Comparison of ENCODE assay signal across 10 mouse cellular contexts in the genomic region with DNA sequence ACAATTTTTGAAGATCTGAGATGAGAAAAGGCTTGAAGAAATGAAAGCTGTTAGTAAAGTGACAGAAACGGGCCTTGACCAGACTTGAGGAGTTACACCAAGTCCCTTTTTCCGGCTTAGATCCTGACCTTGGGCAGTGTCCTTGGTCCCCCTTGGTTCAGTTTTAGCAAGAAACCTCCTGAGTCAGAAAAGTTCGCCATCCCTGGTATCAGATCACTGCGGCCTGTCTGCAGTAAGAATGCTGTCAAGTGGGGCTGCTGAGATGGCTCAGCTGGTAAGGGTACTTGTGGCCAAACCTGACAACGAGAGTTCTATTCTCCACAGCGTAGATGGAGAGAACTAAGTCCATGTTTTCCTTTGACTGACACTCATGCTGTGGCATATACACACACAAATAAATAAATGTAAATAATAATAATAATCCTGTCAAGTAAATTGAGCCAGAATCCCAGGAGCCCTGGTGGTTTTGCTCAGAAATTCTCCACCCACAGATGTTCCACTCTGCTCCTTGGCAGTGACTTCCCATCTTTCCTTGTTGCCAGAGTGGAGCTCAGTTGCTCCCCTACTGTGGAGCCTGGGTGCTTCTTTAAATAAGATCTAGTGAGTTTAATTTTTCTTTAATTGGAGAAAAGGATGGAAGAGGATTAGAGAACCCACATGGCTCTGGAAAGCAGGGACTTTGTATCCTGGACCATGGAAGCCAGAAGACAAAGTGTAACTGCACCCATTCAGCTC. TPM values are rescaled to one million over a fixed set of nuclear protein-coding genes. Genes with fewer than 3 reads are reported as not detected.
DNase-seq lines count a peak whose midpoint lies in the region; ATAC-seq and TF ChIP-seq lines count a peak whose summit lies in the region.
"Had no signal": no experiment of that assay in that cellular context is flagged by ENCODE, and none has a peak within 500 bp of the region (broad histone marks: within the 10 kb centered on the region; RNA-seq: fewer than 3 reads in every experiment).

No protein-coding gene starts in this region.

- no peak for TF ChIP-seq CTCF in ES-Bruce4 (IDR thresholded peaks at IDR 0.05; ENCODE audit: low read depth, low read length)
- TF ChIP-seq CTCF in forebrain, postnatal 0 days (IDR thresholded peaks at IDR 0.05; ENCODE audit: low read depth): no peak

- H3K4me3 ChIP-seq in ES-Bruce4 (ENCODE audit: low read depth, low read length) (no peak overlapping the region), macrophage (ENCODE audit: inconsistent target) (peak overlapping the region; percentile 39; the same call in 1 of the 2 replicates)
- no peak overlapping the region for H3K4me3 ChIP-seq in forebrain, postnatal 0 days (ENCODE audit: low read depth, low read length)

- DNase-seq in frontal cortex, postnatal 14 days (ENCODE audit: low spot score in 2 of 2): no peak
- no peak for DNase-seq in forebrain, postnatal 0 days
- DNase-seq in natural killer cell, adult 2 months (ENCODE audit: low spot score in 2 of 2): no peak
- no peak for DNase-seq in B cell, adult 2 months

- H3K27me3 ChIP-seq in ES-Bruce4 (ENCODE audit: control insufficient read depth, insufficient read depth, low read length, poor library complexity, severe bottlenecking): no peaks in the 10 kb centered on the region
- H3K27me3 ChIP-seq in forebrain, postnatal 0 days (ENCODE audit: insufficient read depth, low read length): no peaks in the 10 kb centered on the region

- peak; percentile 8; the same call in 1 of the 2 replicates for ATAC-seq in frontal cortex, adult (ENCODE audit: low TSS enrichment)
- no peak for ATAC-seq in forebrain, postnatal 0 days
- no peak for ATAC-seq in inflammation-experienced regulatory T-cells, adult 6 months

- peak overlapping the region; percentile 79; the same call in 1 of the 2 replicates for H3K4me2 ChIP-seq in forebrain, postnatal 0 days (ENCODE audit: low read depth)

- no peaks in the 10 kb centered on the region for H3K9me3 ChIP-seq in ES-Bruce4 (replicated peaks; ENCODE audit: control insufficient read depth, insufficient read depth, low read length, poor library complexity, severe bottlenecking)
- no peaks in the 10 kb centered on the region for H3K9me3 ChIP-seq in forebrain, postnatal 0 days (ENCODE audit: low read length)

- 67% methylated on average over 6 of the region's 6 CpGs for WGBS in forebrain, postnatal 0 days
- 85% methylated on average over 6 of the region's 6 CpGs for WGBS in macrophage (ENCODE audit: missing documents)

- H3K27ac ChIP-seq in ES-Bruce4 (ENCODE audit: insufficient read depth, low read length) (peak overlapping the region; percentile 80), macrophage (no peak overlapping the region)
- H3K27ac ChIP-seq in forebrain, postnatal 0 days (ENCODE audit: low read depth, low read length): peak overlapping the region; percentile 96

- no peak for TF ChIP-seq EP300 in ES-Bruce4 (IDR thresholded peaks at IDR 0.05; ENCODE audit: insufficient read depth, low read depth, low read length)

- TF ChIP-seq POLR2A in ES-Bruce4 (IDR thresholded peaks at IDR 0.05; ENCODE audit: insufficient read depth, low read length): no peak

- H3K79me2 ChIP-seq in macrophage (ENCODE audit: inconsistent target): peaks cover 30% of the 10 kb centered on the region

- H3K36me3 ChIP-seq in ES-Bruce4 (ENCODE audit: control insufficient read depth, insufficient read depth, low read length, poor library complexity, severe bottlenecking) (no peaks in the 10 kb centered on the region), macrophage (ENCODE audit: inconsistent target) (no peaks in the 10 kb centered on the region)
- H3K36me3 ChIP-seq in forebrain, postnatal 0 days (ENCODE audit: insufficient read depth): no peaks in the 10 kb centered on the region

- peak overlapping the region; percentile 80 for H3K9ac ChIP-seq in ES-Bruce4 (ENCODE audit: low read depth, poor library complexity, severe bottlenecking)
- no peak overlapping the region for H3K9ac ChIP-seq in forebrain, postnatal 0 days

- peaks cover 14% of the 10 kb centered on the region for H3K4me1 ChIP-seq in ES-Bruce4 (ENCODE audit: control insufficient read depth, insufficient read depth, low read length)
- H3K4me1 ChIP-seq in forebrain, postnatal 0 days (ENCODE audit: insufficient read depth): peaks cover 13% of the 10 kb centered on the region

RNA-seq across cellular contexts. Expression of gene Itpk1, which starts 1.3 kb away (rescaled TPM):
- polyA plus RNA-seq in ES-Bruce4 (2011; ENCODE audit: insufficient read depth, insufficient read length, low read depth, missing spikeins) (40.4 and 44.0 TPM in 2 replicates), macrophage (2018) (10.4 to 13.5 TPM (median 12.1 TPM) in 3 replicates)
- total RNA-seq in forebrain, postnatal 0 days (2014; rRNA removed): 47.5 and 66.5 TPM in 2 replicates
- 47.6 and 50.8 TPM in 2 replicates for polyA plus RNA-seq in forebrain, postnatal 0 days (2015; fragmentation: Nextera tagmentation; extraction: Ambion mirVana)
- 10 to 100 TPM in 19 of 26 experiments, 1 to 10 TPM in 7; 2.3 to 25.1 (median 14.1) TPM for total RNA-seq in macrophage (2018; cell fraction: chromatin; rRNA removed)
- total RNA-seq in macrophage (2018; cell fraction: cytosol; rRNA removed): 10 to 100 TPM in 23 of 26 experiments, 1 to 10 TPM in 3; 7.0 to 25.8 (median 15.6) TPM
- total RNA-seq in macrophage (2018; cell fraction: nucleus; rRNA removed): 10 to 100 TPM in 20 of 26 experiments, 1 to 10 TPM in 6; 4.3 to 23.7 (median 13.7) TPM
- polyA plus RNA-seq in inflammation-experienced regulatory T-cells, adult 6 months (2017; shearing (Covaris generic)): 10 to 100 TPM; 13.4 to 31.0 (median 14.1) TPM

RNA-seq across cellular contexts. Expression of gene Moap1, which starts 37.4 kb away (rescaled TPM):
- 6.7 and 7.5 TPM in 2 replicates for polyA plus RNA-seq in ES-Bruce4 (2011; ENCODE audit: insufficient read depth, insufficient read length, low read depth, missing spikeins)
- total RNA-seq in forebrain, postnatal 0 days (2014; rRNA removed): 35.0 and 47.2 TPM in 2 replicates
- polyA plus RNA-seq in forebrain, postnatal 0 days (2015; fragmentation: Nextera tagmentation; extraction: Ambion mirVana): 53.4 and 61.4 TPM in 2 replicates
- 10 to 100 TPM in 3 of 26 experiments, 1 to 10 TPM in 23; 2.2 to 13.7 (median 6.4) TPM for total RNA-seq in macrophage (2018; cell fraction: chromatin; rRNA removed)
- 10 to 100 TPM in 1 of 26 experiments, 1 to 10 TPM in 25; 4.4 to 10.2 (median 7.2) TPM for total RNA-seq in macrophage (2018; cell fraction: cytosol; rRNA removed)
- total RNA-seq in macrophage (2018; cell fraction: nucleus; rRNA removed): 10 to 100 TPM in 7 of 26 experiments, 1 to 10 TPM in 19; 2.1 to 12.4 (median 8.1) TPM
- 4.7 to 7.2 TPM (median 6.1 TPM) in 3 replicates for polyA plus RNA-seq in macrophage (2018)
- polyA plus RNA-seq in inflammation-experienced regulatory T-cells, adult 6 months (2017; shearing (Covaris generic)): 1 to 10 TPM; 4.7 to 6.9 (median 6.2) TPM

RNA-seq across cellular contexts. Expression of gene Tmem251, which starts 37.5 kb away (rescaled TPM):
- polyA plus RNA-seq in ES-Bruce4 (2011; ENCODE audit: insufficient read depth, insufficient read length, low read depth, missing spikeins) (6.3 TPM in 2 replicates), macrophage (2018) (11.4 to 13.5 TPM (median 12.9 TPM) in 3 replicates)
- 5.7 and 6.0 TPM in 2 replicates for total RNA-seq in forebrain, postnatal 0 days (2014; rRNA removed)
- 12.9 and 13.1 TPM in 2 replicates for polyA plus RNA-seq in forebrain, postnatal 0 days (2015; fragmentation: Nextera tagmentation; extraction: Ambion mirVana)
- total RNA-seq in macrophage (2018; cell fraction: chromatin; rRNA removed): 10 to 100 TPM in 20 of 26 experiments, 1 to 10 TPM in 6; 2.8 to 25.3 (median 14.0) TPM
- 10 to 100 TPM in 23 of 26 experiments, 1 to 10 TPM in 3; 9.5 to 18.3 (median 13.8) TPM for total RNA-seq in macrophage (2018; cell fraction: cytosol; rRNA removed)
- 10 to 100 TPM in 25 of 26 experiments, 1 to 10 TPM in 1; 4.4 to 35.3 (median 23.1) TPM for total RNA-seq in macrophage (2018; cell fraction: nucleus; rRNA removed)
- 10 to 100 TPM in 1 of 3 experiments, 1 to 10 TPM in 2; 7.7 to 10.5 (median 9.7) TPM for polyA plus RNA-seq in inflammation-experienced regulatory T-cells, adult 6 months (2017; shearing (Covaris generic))

RNA-seq across cellular contexts. Expression of gene Gm28051, which starts 51.5 kb away (rescaled TPM):
- not detected in 2 replicates for polyA plus RNA-seq in ES-Bruce4 (2011; ENCODE audit: insufficient read depth, insufficient read length, low read depth, missing spikeins)
- total RNA-seq in forebrain, postnatal 0 days (2014; rRNA removed): not detected in 2 replicates
- polyA plus RNA-seq in forebrain, postnatal 0 days (2015; fragmentation: Nextera tagmentation; extraction: Ambion mirVana): not detected in 2 replicates
- total RNA-seq in macrophage (2018; cell fraction: chromatin; rRNA removed): not detected
- not detected for total RNA-seq in macrophage (2018; cell fraction: cytosol; rRNA removed)
- not detected for total RNA-seq in macrophage (2018; cell fraction: nucleus; rRNA removed)
- polyA plus RNA-seq in macrophage (2018): not detected in 3 replicates
- not detected for polyA plus RNA-seq in inflammation-experienced regulatory T-cells, adult 6 months (2017; shearing (Covaris generic))
- total RNA-seq: hematopoietic stem cell, adult 5-6 weeks had no signal
- polyA plus RNA-seq: CD4-positive, CD25-positive, alpha-beta regulatory T cell, adult 4 months had no signal

RNA-seq across cellular contexts. Expression of gene Gon7, which starts 51.5 kb away (rescaled TPM):
- polyA plus RNA-seq in ES-Bruce4 (2011; ENCODE audit: insufficient read depth, insufficient read length, low read depth, missing spikeins): 23.6 and 26.6 TPM in 2 replicates
- total RNA-seq in forebrain, postnatal 0 days (2014; rRNA removed): 27.1 and 27.7 TPM in 2 replicates
- 36.1 and 41.7 TPM in 2 replicates for polyA plus RNA-seq in forebrain, postnatal 0 days (2015; fragmentation: Nextera tagmentation; extraction: Ambion mirVana)
- total RNA-seq in macrophage (2018; cell fraction: chromatin; rRNA removed): 10 to 100 TPM in 22 of 26 experiments, 1 to 10 TPM in 4; 6.5 to 23.9 (median 13.9) TPM
- 10 to 100 TPM in 8 of 26 experiments, 1 to 10 TPM in 18; 7.2 to 12.6 (median 9.0) TPM for total RNA-seq in macrophage (2018; cell fraction: cytosol; rRNA removed)
- 10 to 100 TPM in 19 of 26 experiments, 1 to 10 TPM in 7; 6.5 to 22.7 (median 15.9) TPM for total RNA-seq in macrophage (2018; cell fraction: nucleus; rRNA removed)
- 5.2 to 11.5 TPM (median 9.4 TPM) in 3 replicates for polyA plus RNA-seq in macrophage (2018)
- 10 to 100 TPM; 25.6 to 36.4 (median 26.0) TPM for polyA plus RNA-seq in inflammation-experienced regulatory T-cells, adult 6 months (2017; shearing (Covaris generic))
